Mouse (Mus musculus) hindbrain, embryonic 16.5 days (tissue): ENCODE measurements around the gene 3110040M04Rik. TPM values are rescaled to one million over a fixed set of nuclear protein-coding genes. Genes with fewer than 3 reads are reported as not detected.

Experiments used
- polyA plus RNA-seq: library from polyadenylated mRNA; unstranded; fragments of >200 nt; fragmentation: Nextera tagmentation; extraction: Ambion mirVana; gene quantifications from 2 replicates; pipeline ENCODE4 v1.2.1, GENCODE M21; 2015

The 3110040M04Rik gene
- polyA plus RNA-seq, 1 experiment from 2014 or later: not detected

Other genes with a start within 250 kb of the 3110040M04Rik start
- 1.3 and 1.5 TPM in 2 replicates for gene Hmcn1, start 210.7 kb upstream of the 3110040M04Rik start, polyA plus RNA-seq
- not detected in 2 replicates for gene Gm47985, start 21.6 kb upstream of the 3110040M04Rik start, polyA plus RNA-seq
- gene Gm8947, start 11.7 kb upstream of the 3110040M04Rik start, polyA plus RNA-seq: not detected in 2 replicates
- gene Gm47995, start 5.7 kb upstream of the 3110040M04Rik start, polyA plus RNA-seq: not detected in 2 replicates
- gene Gm47996, start 6.0 kb downstream of the 3110040M04Rik start, polyA plus RNA-seq: not detected in 2 replicates
- gene Ivns1abp, start 140.4 kb downstream of the 3110040M04Rik start, polyA plus RNA-seq: 195 and 223 TPM in 2 replicates
- gene Swt1, start 224.3 kb downstream of the 3110040M04Rik start, polyA plus RNA-seq: 12.6 and 15.1 TPM in 2 replicates
- gene Trmt1l, start 224.4 kb downstream of the 3110040M04Rik start, polyA plus RNA-seq: 38.4 and 41.4 TPM in 2 replicates